Mouse (Mus musculus): ENCODE data around the gene Borcs7. TPM values are rescaled to one million over a fixed set of nuclear protein-coding genes. Genes with fewer than 3 reads are reported as not detected.
"Not testable (repeated sequence)": the region's sequence is repeated elsewhere in the genome, so short reads cannot be mapped to it uniquely, and the experiment has no call there.

Borcs7 gene
- polyA plus RNA-seq, 1 experiment, result 3.5 TPM

- 44% methylated on average over 9 of the region's 9 CpGs for WGBS
- no peak for DNase-seq (ENCODE audit: low read depth, low spot score)
Measured at GRCm38 (mm10) chr19:46706540-46707295, 17.0 kb downstream of the Borcs7 start.

DNA sequence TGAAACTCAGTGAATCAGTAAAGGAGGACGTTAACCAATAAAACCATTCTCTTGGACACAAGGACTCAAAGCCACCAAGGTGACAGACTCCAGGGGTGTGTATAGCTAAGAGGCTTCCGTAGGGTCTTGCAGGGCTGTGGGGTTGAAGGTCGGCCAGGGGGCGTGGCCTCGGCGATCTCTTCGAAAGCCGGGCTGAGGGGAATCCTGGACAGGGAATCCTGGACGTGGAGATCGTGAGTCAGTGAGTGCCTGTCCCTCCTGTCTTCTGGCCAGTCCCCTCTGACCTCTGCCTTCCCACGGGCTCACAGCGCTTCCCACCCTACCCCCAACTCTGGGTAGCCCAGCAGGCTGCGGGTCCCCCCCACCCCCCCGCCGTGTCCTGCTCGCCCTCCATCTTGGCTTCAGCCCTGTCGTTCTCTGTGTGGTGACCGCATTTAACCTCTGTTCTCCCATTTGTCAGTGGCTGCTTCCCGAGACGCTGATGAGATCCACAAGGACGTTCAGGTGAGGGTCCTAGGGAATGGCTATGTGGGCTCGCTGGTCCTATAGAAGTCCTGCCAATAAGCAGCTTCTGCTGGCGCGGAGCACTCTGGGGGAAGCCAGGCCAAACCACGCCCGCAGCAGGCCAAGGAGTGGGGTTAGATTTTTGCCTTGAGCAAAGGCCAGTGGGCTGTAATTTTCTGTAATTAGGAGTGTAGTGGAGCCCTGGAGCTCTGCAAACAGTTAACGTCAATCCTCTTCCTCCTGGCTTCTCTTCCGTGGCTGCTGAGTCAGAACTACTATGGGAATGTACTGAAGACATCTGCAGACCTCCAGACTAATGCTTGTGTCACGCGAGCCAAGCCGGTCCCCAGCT is 17.8 kb downstream of the Borcs7 start, which contains the start of gene As3mt:
Gene As3mt (plus strand): TSS at position 163 of the 856 bp plus-strand sequence.
- WGBS, result 2% methylated on average over 26 of the region's 31 CpGs

GRCm38 (mm10) chr19:46710614-46711013 is 20.9 kb downstream of the Borcs7 start:
- DNase-seq (ENCODE audit: low read depth, low spot score), result no peak
- WGBS, result 93% methylated on average over 4 of the region's 4 CpGs

More for the DNA sequence above, 17.8 kb downstream of the Borcs7 start, which contains the start of gene As3mt:
- peak; percentile 55 for DNase-seq (ENCODE audit: low read depth, low spot score)

GRCm38 (mm10) chr19:46714234-46714633 is 24.5 kb downstream of the Borcs7 start:
- DNase-seq (ENCODE audit: low read depth, low spot score), result no peak
- 68% methylated on average over 8 of the region's 8 CpGs for WGBS

DNA sequence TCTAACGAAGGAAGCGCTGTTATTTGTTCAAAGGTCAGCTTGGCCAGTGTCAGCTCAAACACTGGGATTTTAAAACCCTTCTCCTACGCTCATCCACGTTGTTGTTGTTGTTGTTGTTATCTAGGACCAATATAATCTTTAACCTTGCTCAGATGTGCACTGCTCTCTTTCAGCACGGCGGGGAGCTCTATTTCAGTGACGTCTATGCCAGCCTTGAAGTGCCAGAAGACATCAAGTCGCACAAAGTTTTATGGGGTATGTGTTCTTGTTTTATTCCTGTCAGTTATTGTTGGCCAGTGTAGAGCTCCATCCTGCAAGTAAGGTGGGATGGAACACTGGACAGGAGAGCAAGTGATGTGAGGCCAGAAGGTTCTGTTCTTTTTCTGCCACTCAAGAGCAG is 25.3 kb downstream of the Borcs7 start:
- WGBS, result 87% methylated on average over 8 of the region's 8 CpGs
- DNase-seq (ENCODE audit: low read depth, low spot score), result no peak

DNA sequence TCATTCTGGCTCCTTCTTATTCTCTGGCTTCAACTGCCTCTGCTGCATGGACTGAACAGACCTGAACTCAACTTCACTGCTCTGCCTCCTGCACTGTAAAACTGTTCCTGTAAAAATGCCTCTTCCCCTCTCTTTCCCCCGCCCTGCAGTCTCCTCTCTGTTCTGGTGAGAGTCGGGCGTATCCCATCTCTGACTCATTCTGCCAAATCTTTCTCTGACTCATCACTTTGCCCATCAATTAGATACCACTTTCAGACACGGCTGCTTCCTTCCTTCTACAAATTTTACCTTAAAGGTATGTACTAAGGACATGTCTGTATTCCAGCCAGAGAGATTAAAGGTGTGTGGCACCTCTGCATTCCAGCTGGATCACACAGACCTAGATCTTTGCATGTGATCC is 28.4 kb downstream of the Borcs7 start:
- DNase-seq (ENCODE audit: low read depth, low spot score), result no peak
- WGBS, result 51% methylated on average over 4 of the region's 4 CpGs

DNA sequence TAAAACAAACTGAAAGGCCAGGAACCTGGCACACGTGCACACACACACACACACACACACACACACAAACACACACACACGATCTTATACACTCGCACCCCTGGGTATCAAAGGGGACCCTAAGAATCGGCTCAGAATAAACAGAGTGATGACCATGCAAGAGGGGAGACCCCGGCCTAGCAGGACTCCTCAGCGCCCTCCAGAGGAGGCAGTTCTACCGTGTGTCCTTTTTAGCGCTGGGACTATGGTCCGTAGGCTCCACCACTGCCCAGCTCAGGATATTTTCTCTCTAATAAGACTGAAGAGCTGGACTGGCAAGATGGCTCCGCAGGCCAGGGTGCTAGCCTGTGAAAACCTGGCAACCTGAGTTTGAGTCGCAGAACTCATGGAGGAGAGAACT is 34.7 kb downstream of the Borcs7 start:
- WGBS, result 79% methylated on average over 11 of the region's 11 CpGs
- DNase-seq (ENCODE audit: low read depth, low spot score), result no peak

- 96% methylated on average over 8 of the region's 8 CpGs for WGBS
- DNase-seq (ENCODE audit: low read depth, low spot score), result no peak
Measured at GRCm38 (mm10) chr19:46726142-46726541, 36.4 kb downstream of the Borcs7 start.

DNA sequence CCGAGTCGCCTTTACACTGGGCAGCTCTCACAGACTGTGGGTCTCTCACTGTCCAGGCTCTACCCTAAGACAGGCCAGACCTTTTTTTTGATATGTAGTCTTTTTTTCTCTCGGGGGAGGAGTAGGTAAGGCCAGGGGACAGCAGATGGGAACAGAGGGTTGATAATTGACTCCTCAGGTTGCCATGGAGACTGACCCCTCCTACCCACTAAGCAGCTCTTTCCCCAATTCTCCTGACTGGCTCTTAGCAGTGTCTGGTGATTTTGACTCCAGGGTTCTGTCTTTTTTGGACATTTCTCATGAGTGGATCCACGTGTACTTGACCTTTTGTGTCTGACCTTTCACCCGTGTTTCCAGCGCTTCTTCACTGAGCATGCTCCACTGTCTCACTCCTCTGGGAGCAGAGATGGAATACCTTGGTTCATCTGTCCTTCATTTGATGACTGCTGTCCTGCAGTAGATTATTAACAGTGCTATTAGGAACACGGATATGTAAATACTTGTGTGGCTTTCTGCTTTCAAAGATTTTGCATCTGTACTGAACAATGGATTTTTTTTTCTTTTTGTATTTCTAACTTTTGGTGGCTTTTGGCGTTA is 37.5 kb downstream of the Borcs7 start:
- DNase-seq (ENCODE audit: low read depth, low spot score), result no peak
- 67% methylated on average over 8 of the region's 8 CpGs for WGBS

- no peak for DNase-seq (ENCODE audit: low read depth, low spot score)
Measured at GRCm38 (mm10) chr19:46727945-46728540, 38.3 kb downstream of the Borcs7 start.

DNA sequence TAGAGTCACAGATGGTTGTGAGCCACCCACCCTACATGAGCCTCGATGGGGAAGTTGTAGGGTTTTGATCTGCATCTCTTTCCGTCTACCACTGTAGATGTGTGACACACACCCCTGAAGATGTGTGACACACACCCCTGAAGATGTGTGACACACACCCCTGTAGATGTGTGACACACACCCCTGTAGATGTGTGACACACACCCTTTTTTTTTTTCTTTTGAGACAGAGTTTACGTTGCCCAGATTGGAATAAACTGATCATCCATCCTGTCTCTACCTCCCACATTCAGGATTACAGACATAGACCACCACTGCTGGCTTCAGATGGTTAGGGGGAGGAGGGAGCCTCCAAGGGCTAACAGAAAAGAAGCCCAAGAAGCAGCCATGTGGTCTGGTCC is 39.2 kb downstream of the Borcs7 start:
- 82% methylated on average over 3 of the region's 3 CpGs for WGBS
- DNase-seq (ENCODE audit: low read depth, low spot score), result no peak

More at GRCm38 (mm10) chr19:46727945-46728540, 38.3 kb downstream of the Borcs7 start:
- WGBS, result 53% methylated on average over 11 of the region's 11 CpGs

- no peak for DNase-seq (ENCODE audit: low read depth, low spot score)
- WGBS, result 88% methylated on average over 10 of the region's 10 CpGs
Measured at GRCm38 (mm10) chr19:46731351-46731750, 41.6 kb downstream of the Borcs7 start.

- not testable (repeated sequence) for DNase-seq (ENCODE audit: low read depth, low spot score)
- WGBS, result 94% methylated on average over 5 of the region's 5 CpGs
Measured at GRCm38 (mm10) chr19:46732673-46733072, 43.0 kb downstream of the Borcs7 start.

DNA sequence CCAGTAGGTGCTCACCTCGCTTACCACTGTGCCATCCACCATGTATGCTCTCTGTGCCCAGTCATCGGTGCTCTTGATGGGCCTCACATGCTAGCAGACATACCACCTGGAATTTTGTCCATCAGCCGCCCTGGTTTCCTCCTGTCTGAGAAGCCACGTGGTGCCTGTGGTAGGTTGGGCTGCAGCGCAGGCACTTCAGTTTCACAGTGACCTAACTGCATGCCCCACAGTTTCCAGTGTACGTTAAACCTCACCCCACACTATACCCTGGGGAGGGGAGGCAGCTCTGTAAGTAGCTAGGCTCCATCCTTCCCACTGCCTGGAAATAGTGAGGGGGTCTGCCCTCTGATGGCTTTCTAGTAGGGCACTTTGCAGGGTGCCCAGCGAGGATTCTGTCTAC is 43.9 kb downstream of the Borcs7 start:
- 94% methylated on average over 7 of the region's 7 CpGs for WGBS
- DNase-seq (ENCODE audit: low read depth, low spot score), result no peak

- no peak for DNase-seq (ENCODE audit: low read depth, low spot score)
- 49% methylated on average over 5 of the region's 5 CpGs for WGBS
Measured at GRCm38 (mm10) chr19:46735241-46735640, 45.5 kb downstream of the Borcs7 start.

- 67% methylated on average over 7 of the region's 7 CpGs for WGBS
- no peak for DNase-seq (ENCODE audit: low read depth, low spot score)
Measured at GRCm38 (mm10) chr19:46737106-46737505, 47.4 kb downstream of the Borcs7 start.

GRCm38 (mm10) chr19:46740341-46741008 is 50.8 kb downstream of the Borcs7 start:
- peak; percentile 44 for DNase-seq (ENCODE audit: low read depth, low spot score)
- 58% methylated on average over 7 of the region's 7 CpGs for WGBS

GRCm38 (mm10) chr19:46741574-46741973 is 51.9 kb downstream of the Borcs7 start:
- DNase-seq (ENCODE audit: low read depth, low spot score), result no peak
- WGBS, result 68% methylated on average over 6 of the region's 6 CpGs

- no peak for DNase-seq (ENCODE audit: low read depth, low spot score)
- WGBS, result 72% methylated on average over 9 of the region's 9 CpGs
Measured at GRCm38 (mm10) chr19:46744681-46745080, 55.0 kb downstream of the Borcs7 start.
